Mouse (Mus musculus): ENCODE measurements at regions not wholly inside any gene's neighbourhood (a gene's known extent, or its start where the extent isn't known, plus 50 kb on each side); places are given as distances from the start of the nearest gene placed in this dataset.

DNA sequence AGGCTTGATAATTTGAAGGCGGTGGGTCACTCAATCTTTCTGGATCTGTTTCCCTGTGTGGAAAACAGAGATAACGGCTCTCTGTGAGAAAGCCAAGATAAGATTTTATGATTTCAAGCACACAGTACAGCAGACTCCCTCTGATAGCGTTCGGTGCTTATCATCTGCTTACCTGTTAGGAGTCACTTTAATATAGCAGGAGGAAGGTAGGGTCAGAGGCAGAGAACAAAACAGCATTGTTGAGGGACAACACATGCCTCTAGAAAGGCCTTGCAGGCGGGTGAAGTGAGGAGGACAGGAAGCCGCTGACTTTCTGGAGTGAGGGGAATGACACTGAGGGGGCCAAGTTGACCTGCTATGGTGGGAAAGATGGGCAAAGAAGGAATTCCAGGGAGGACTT lies 118.9 kb upstream of the Rgmb start:
- Histone ChIP-seq H3K4me1 (ENCODE audit: control insufficient read depth, insufficient read depth, low read length) (no peaks in the 10 kb centered on the region), H3K27ac (ENCODE audit: control insufficient read depth, insufficient read depth, low read depth, low read length) (no peak overlapping the region), H3K36me3 (ENCODE audit: control insufficient read depth, insufficient read depth, low read length) (no peaks in the 10 kb centered on the region), H3K4me3 (ENCODE audit: control insufficient read depth, low read depth, low read length) (no peak overlapping the region), H3K27me3 (ENCODE audit: control insufficient read depth, insufficient read depth, low read length) (no peaks in the 10 kb centered on the region)
- TF ChIP-seq CTCF (IDR thresholded peaks at IDR 0.05; ENCODE audit: control insufficient read depth, insufficient read depth, insufficient replicate concordance, low read depth, low read length) = no peak
- no peak for TF ChIP-seq POLR2A (IDR thresholded peaks at IDR 0.05; ENCODE audit: control insufficient read depth, low read depth, low read length)

DNA sequence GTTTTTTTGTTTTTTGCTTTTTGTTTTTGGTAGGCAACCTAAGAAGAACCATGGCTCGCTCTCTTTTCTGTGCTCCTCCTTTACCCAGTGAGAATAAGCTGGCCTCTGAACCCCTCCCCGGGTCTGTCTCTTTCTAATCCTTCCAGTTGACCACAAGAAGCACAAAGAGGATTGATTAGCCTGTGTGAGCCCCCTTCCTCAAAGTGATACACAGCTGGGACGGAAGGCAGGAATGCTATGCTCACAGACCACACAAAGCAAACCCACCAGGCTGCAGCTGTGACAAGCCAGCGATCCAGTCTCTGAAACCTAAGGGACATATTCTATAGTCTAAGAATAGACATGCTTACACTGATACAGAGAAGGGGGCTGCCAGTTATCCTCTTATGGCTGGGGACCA lies 111.5 kb upstream of the Rgmb start:
- TF ChIP-seq CTCF (IDR thresholded peaks at IDR 0.05; ENCODE audit: control insufficient read depth, insufficient read depth, insufficient replicate concordance, low read depth, low read length) (no peak), POLR2A (IDR thresholded peaks at IDR 0.05; ENCODE audit: control insufficient read depth, low read depth, low read length) (no peak)
- no peaks in the 10 kb centered on the region for H3K4me1 ChIP-seq (ENCODE audit: control insufficient read depth, insufficient read depth, low read length)
- no peak overlapping the region for H3K4me3 ChIP-seq (ENCODE audit: control insufficient read depth, low read depth, low read length)
- no peak overlapping the region for H3K27ac ChIP-seq (ENCODE audit: control insufficient read depth, insufficient read depth, low read depth, low read length)
- H3K36me3 ChIP-seq (ENCODE audit: control insufficient read depth, insufficient read depth, low read length) = no peaks in the 10 kb centered on the region
- no peaks in the 10 kb centered on the region for H3K27me3 ChIP-seq (ENCODE audit: control insufficient read depth, insufficient read depth, low read length)

DNA sequence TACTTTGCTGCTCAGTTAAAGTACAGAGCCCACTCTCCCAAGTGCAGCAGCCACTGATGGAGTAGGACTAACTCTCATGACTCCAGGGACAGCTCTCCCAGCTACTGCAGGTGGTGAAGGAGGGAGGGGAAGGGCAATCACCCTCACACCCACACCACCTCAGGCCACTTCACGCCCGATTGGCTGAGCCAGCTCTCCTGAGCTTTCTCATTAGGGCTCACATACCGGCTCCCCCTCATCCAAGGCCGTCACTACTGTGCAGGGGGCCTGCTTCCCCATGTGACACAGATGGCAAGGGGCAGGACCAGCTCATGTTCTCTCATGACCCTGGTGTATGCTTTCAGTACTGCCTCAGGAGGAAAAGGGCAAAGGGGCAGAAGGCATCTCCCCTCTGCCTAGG lies 87.8 kb upstream of the Rgmb start:
- Histone ChIP-seq H3K4me1 (ENCODE audit: control insufficient read depth, insufficient read depth, low read length) (no peaks in the 10 kb centered on the region), H3K27ac (ENCODE audit: control insufficient read depth, insufficient read depth, low read depth, low read length) (no peak overlapping the region)

DNA sequence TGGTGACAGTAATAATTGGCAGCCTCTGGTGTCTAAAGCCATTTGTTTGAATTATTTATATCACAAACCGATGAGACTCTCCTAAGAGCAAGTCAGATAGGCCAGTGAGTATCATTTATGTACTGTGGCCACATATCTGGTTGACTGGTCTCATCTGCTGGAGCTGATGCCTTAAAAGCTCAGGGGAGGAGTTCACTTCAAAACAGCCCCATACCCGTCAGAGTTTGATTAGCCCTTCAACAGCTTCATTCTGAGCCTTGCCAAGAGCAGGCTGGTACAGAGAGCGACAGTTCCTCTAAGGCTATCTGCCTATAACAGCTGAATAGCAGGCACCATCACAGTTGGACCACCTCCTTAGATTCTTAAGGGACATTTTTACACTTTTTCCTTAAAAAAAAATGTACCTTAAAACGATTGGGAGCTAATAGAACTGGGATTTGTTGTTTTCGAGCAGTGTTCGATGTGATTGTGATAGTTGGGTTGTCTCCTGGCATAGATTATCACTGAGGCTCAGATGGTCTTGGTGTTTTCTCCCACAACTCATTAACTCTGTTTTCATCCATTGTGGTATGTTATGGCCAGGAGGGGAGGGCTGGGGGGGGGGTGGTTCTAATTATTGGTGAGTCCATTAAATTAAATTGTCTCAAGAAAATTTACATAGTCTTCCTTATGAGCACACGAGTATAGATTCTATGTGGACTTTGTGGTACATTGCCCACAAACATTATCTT lies 68.0 kb upstream of the Rgmb start:
- H3K4me3 ChIP-seq (ENCODE audit: control insufficient read depth, low read depth, low read length) = no peak overlapping the region

More for the DNA sequence above, 87.8 kb upstream of the Rgmb start:
- TF ChIP-seq POLR2A (IDR thresholded peaks at IDR 0.05; ENCODE audit: control insufficient read depth, low read depth, low read length) (no peak), CTCF (IDR thresholded peaks at IDR 0.05; ENCODE audit: control insufficient read depth, insufficient read depth, insufficient replicate concordance, low read depth, low read length) (no peak)
- no peak overlapping the region for H3K4me3 ChIP-seq (ENCODE audit: control insufficient read depth, low read depth, low read length)
- no peaks in the 10 kb centered on the region for H3K36me3 ChIP-seq (ENCODE audit: control insufficient read depth, insufficient read depth, low read length)
- no peaks in the 10 kb centered on the region for H3K27me3 ChIP-seq (ENCODE audit: control insufficient read depth, insufficient read depth, low read length)

DNA sequence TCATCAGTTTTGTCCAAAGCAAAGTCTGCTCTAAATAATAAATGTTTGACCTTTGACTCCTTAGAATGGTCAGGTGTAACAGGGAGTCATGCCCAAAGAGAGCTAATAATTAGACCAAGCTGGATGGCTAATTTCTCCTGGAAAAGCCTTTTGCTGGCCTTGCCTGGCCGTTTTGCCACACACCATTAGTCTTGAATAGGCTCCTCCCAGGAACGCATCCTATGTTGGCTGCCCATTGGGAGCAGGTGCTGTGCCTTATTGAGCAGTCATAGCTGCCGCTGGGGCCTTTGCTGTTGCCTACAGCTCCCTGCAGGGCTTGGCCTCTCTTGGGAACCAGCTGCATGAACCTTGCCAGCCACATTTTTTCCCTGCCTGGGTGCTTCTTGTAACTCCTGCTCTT lies 65.1 kb upstream of the Rgmb start:
- Histone ChIP-seq H3K36me3 (ENCODE audit: control insufficient read depth, insufficient read depth, low read length) (no peaks in the 10 kb centered on the region), H3K4me3 (ENCODE audit: control insufficient read depth, low read depth, low read length) (no peak overlapping the region), H3K4me1 (ENCODE audit: control insufficient read depth, insufficient read depth, low read length) (no peaks in the 10 kb centered on the region), H3K27me3 (ENCODE audit: control insufficient read depth, insufficient read depth, low read length) (no peaks in the 10 kb centered on the region), H3K27ac (ENCODE audit: control insufficient read depth, insufficient read depth, low read depth, low read length) (no peak overlapping the region)
- TF ChIP-seq CTCF (IDR thresholded peaks at IDR 0.05; ENCODE audit: control insufficient read depth, insufficient read depth, insufficient replicate concordance, low read depth, low read length) (no peak), POLR2A (IDR thresholded peaks at IDR 0.05; ENCODE audit: control insufficient read depth, low read depth, low read length) (no peak)

More for the DNA sequence above, 68.0 kb upstream of the Rgmb start:
- Histone ChIP-seq H3K4me1 (ENCODE audit: control insufficient read depth, insufficient read depth, low read length) (no peaks in the 10 kb centered on the region), H3K27me3 (ENCODE audit: control insufficient read depth, insufficient read depth, low read length) (no peaks in the 10 kb centered on the region), H3K36me3 (ENCODE audit: control insufficient read depth, insufficient read depth, low read length) (no peaks in the 10 kb centered on the region), H3K27ac (ENCODE audit: control insufficient read depth, insufficient read depth, low read depth, low read length) (no peak overlapping the region)
- TF ChIP-seq CTCF (IDR thresholded peaks at IDR 0.05; ENCODE audit: control insufficient read depth, insufficient read depth, insufficient replicate concordance, low read depth, low read length) (no peak), POLR2A (IDR thresholded peaks at IDR 0.05; ENCODE audit: control insufficient read depth, low read depth, low read length) (no peak)

GRCm38 (mm10) chr17:15891896-15892675 lies 61.2 kb upstream of the Rgmb start:
- TF ChIP-seq CTCF (IDR thresholded peaks at IDR 0.05; ENCODE audit: control insufficient read depth, insufficient read depth, insufficient replicate concordance, low read depth, low read length) (no peak), POLR2A (IDR thresholded peaks at IDR 0.05; ENCODE audit: control insufficient read depth, low read depth, low read length) (no peak)
- no peaks in the 10 kb centered on the region for H3K36me3 ChIP-seq (ENCODE audit: control insufficient read depth, insufficient read depth, low read length)
- H3K27ac ChIP-seq (ENCODE audit: control insufficient read depth, insufficient read depth, low read depth, low read length) = no peak overlapping the region
- no peaks in the 10 kb centered on the region for H3K27me3 ChIP-seq (ENCODE audit: control insufficient read depth, insufficient read depth, low read length)
- H3K4me1 ChIP-seq (ENCODE audit: control insufficient read depth, insufficient read depth, low read length) = no peaks in the 10 kb centered on the region
- H3K4me3 ChIP-seq (ENCODE audit: control insufficient read depth, low read depth, low read length) = no peak overlapping the region

- Histone ChIP-seq H3K27ac (ENCODE audit: control insufficient read depth, insufficient read depth, low read depth, low read length) (no peak overlapping the region), H3K27me3 (ENCODE audit: control insufficient read depth, insufficient read depth, low read length) (no peaks in the 10 kb centered on the region), H3K4me1 (ENCODE audit: control insufficient read depth, insufficient read depth, low read length) (no peaks in the 10 kb centered on the region), H3K4me3 (ENCODE audit: control insufficient read depth, low read depth, low read length) (no peak overlapping the region), H3K36me3 (ENCODE audit: control insufficient read depth, insufficient read depth, low read length) (no peaks in the 10 kb centered on the region)
- TF ChIP-seq CTCF (IDR thresholded peaks at IDR 0.05; ENCODE audit: control insufficient read depth, insufficient read depth, insufficient replicate concordance, low read depth, low read length) = no peak
- no peak for TF ChIP-seq POLR2A (IDR thresholded peaks at IDR 0.05; ENCODE audit: control insufficient read depth, low read depth, low read length)
These were observed 59.8 kb upstream of the Rgmb start for GRCm38 (mm10) chr17:15890595-15891140.

Data from testis, adult 2 months (tissue).